Mouse (Mus musculus) liver, postnatal 0 days (tissue): Measurements from ENCODE around the gene Epha4. TPM values are rescaled to one million over a fixed set of nuclear protein-coding genes. Genes with fewer than 3 reads are reported as not detected.

ENCODE experiments used
- ATAC-seq: fragments of 200-750 bp; cut with Nextera tagmentation; 2 replicates; pipeline ENCODE4 v1.8.0; 2017; ENCODE audit warnings: mild to moderate bottlenecking, moderate library complexity
- DNase-seq: peaks from one replicate; pipeline ENCODE4 v3.0.0-alpha.2; 2016
- H3K27ac ChIP-seq: fragments of 300-500 bp; sonication (generic); 2 replicates; pipeline ENCODE4 v1.5.1; 2014; ENCODE audit warnings: antibody characterized with exemption, moderate library complexity, mild to moderate bottlenecking, low read depth
- H3K27me3 ChIP-seq: fragments of 300-500 bp; sonication (generic); 2 replicates; pipeline ENCODE4 v1.6.1; 2014; ENCODE audit warnings: low read length, control low read depth, mixed read lengths; ENCODE audit not compliant: insufficient read depth
- H3K36me3 ChIP-seq: fragments of 300-500 bp; sonication (generic); replicated peaks from 2 replicates; pipeline ENCODE4 v1.6.1; 2014; ENCODE audit warnings: mild to moderate bottlenecking, control low read depth, low read length, moderate library complexity, mixed read lengths; ENCODE audit not compliant: insufficient read depth
- H3K4me1 ChIP-seq: fragments of 300-500 bp; sonication (generic); 2 replicates; pipeline ENCODE4 v1.6.1; 2014; ENCODE audit warnings: antibody characterized with exemption, mild to moderate bottlenecking, control low read depth; ENCODE audit not compliant: insufficient read depth
- H3K4me2 ChIP-seq: fragments of 300-500 bp; sonication (generic); 2 replicates; pipeline ENCODE4 v1.6.1; 2014; ENCODE audit warnings: low read depth, mild to moderate bottlenecking, low read length, moderate library complexity, mixed read lengths
- H3K4me3 ChIP-seq: fragments of 300-500 bp; sonication (generic); 2 replicates; pipeline ENCODE4 v1.5.1; 2014; ENCODE audit warnings: low read depth, low read length
- H3K9ac ChIP-seq: fragments of 300-500 bp; sonication (generic); replicated peaks from 2 replicates; pipeline ENCODE4 v1.6.1; 2014; ENCODE audit warnings: mild to moderate bottlenecking, moderate library complexity
- H3K9me3 ChIP-seq: fragments of 300-500 bp; sonication (generic); 2 replicates; pipeline ENCODE4 v1.6.1; 2016; ENCODE audit warnings: mild to moderate bottlenecking, control low read depth, low read length, mixed read lengths
- CTCF ChIP-seq: sonication (generic); IDR thresholded peaks from 2 replicates; pipeline ENCODE4 v1.5.1; 2016; ENCODE audit warnings: antibody characterized with exemption, low read depth
- EP300 ChIP-seq: IDR thresholded peaks from 2 replicates; pipeline ENCODE4 v1.6.1; 2016; ENCODE audit warnings: antibody characterized with exemption, low read depth, mild to moderate bottlenecking
- WGBS: fragments of 180-500 bp; shearing (Covaris S2); extraction: QIAGEN DNeasy Blood & Tissue Kit; methylation state at CpG from one replicate; pipeline ENCODE4 v1.1.7; 2014; ENCODE audit not compliant: insufficient replicate concordance; 5-methylcytosine and 5-hydroxymethylcytosine counted together
- polyA plus RNA-seq: library from polyadenylated mRNA; unstranded; fragments of >200 nt; fragmentation: Nextera tagmentation; extraction: Ambion mirVana; gene quantifications from 2 replicates; pipeline ENCODE4 v1.2.1, GENCODE M21; 2015

Gene Epha4
- polyA plus RNA-seq, 1 experiment from 2014 or later, result 0.51 TPM

DNA sequence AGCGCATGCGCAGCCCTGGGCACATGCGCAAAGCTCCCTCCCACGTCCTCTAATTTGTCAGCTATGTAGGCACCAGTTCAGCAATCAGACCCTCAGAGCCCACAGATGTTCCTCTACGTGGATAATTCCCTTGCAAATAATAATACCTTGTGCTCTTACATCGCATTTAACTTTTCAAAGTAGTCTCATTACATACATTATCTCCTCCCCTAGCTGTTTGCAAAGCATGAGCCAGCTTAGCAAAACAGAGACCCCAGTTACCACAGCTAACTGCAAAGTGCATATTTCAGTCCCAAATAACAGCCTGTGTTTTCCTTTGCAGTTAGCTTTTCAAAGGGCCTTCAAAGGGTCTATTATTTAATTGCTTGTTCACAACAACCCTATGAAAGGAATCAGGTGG lies 123.3 kb downstream of the Epha4 start:
- ATAC-seq, result no peak
- H3K4me1 ChIP-seq, result no peaks in the 10 kb centered on the region
- DNase-seq, result no peak
- H3K27me3 ChIP-seq, result no peaks in the 10 kb centered on the region
- no peak for TF ChIP-seq CTCF
- no peak for TF ChIP-seq EP300
- H3K4me2 ChIP-seq, result no peak overlapping the region
- 77% methylated on average over 6 of the region's 6 CpGs for WGBS
- no peaks in the 10 kb centered on the region for H3K36me3 ChIP-seq
- H3K4me3 ChIP-seq, result no peak overlapping the region
- H3K9ac ChIP-seq, result no peak overlapping the region
- no peak overlapping the region for H3K27ac ChIP-seq
- no peaks in the 10 kb centered on the region for H3K9me3 ChIP-seq

DNA sequence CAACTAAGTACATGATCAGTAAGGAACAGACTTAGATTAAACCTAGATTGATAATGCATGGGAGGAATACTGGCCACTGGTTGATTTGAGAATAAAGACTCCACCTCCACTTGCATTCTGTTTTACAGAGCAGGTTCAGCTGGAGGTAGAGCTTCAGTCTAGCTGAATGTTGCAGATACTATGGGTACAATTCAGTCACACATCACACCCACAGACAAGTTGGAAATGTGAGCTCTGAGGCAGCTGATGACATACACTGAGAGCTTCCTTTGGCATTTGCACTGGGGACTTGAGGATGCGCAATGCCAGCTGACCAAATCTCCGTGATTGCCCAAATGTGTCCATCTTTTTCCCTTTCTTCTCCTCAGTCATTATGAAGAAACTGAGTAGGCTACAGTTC lies 125.8 kb downstream of the Epha4 start:
- no peaks in the 10 kb centered on the region for H3K36me3 ChIP-seq
- H3K9ac ChIP-seq, result no peak overlapping the region
- H3K9me3 ChIP-seq, result no peaks in the 10 kb centered on the region
- H3K27ac ChIP-seq, result no peak overlapping the region
- H3K27me3 ChIP-seq, result no peaks in the 10 kb centered on the region
- WGBS, result 88% methylated on average over 2 of the region's 2 CpGs
- ATAC-seq (no peak), DNase-seq (no peak)
- H3K4me2 ChIP-seq, result no peak overlapping the region
- no peaks in the 10 kb centered on the region for H3K4me1 ChIP-seq
- TF ChIP-seq EP300, result no peak
- TF ChIP-seq CTCF, result no peak
- no peak overlapping the region for H3K4me3 ChIP-seq

DNA sequence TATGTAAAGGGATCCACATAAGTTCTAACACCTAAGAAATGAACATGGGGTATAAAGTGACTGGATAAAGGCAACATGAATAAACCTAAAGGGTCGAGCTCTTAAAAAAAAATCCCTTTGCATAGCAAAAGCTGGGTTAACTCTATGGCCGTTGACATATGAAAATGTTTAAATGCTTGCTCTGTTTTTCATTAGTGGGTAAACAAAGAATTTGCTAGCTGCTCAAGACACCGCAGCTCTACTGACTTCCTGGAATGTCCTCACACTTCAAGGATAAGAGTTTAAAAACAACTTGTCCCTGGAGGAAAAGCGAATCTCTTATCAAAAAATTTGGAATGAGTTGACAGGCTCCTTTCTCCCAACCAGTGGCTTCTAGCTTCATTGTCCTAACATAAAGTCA lies 126.3 kb downstream of the Epha4 start:
- H3K9ac ChIP-seq, result no peak overlapping the region
- ATAC-seq, result no peak
- no peak overlapping the region for H3K27ac ChIP-seq
- DNase-seq, result no peak
- no peaks in the 10 kb centered on the region for H3K4me1 ChIP-seq
- no peak for TF ChIP-seq EP300
- H3K36me3 ChIP-seq, result no peaks in the 10 kb centered on the region
- no peaks in the 10 kb centered on the region for H3K9me3 ChIP-seq
- H3K4me2 ChIP-seq, result no peak overlapping the region
- H3K4me3 ChIP-seq, result no peak overlapping the region
- 56% methylated on average over 4 of the region's 4 CpGs for WGBS
- H3K27me3 ChIP-seq, result no peaks in the 10 kb centered on the region

DNA sequence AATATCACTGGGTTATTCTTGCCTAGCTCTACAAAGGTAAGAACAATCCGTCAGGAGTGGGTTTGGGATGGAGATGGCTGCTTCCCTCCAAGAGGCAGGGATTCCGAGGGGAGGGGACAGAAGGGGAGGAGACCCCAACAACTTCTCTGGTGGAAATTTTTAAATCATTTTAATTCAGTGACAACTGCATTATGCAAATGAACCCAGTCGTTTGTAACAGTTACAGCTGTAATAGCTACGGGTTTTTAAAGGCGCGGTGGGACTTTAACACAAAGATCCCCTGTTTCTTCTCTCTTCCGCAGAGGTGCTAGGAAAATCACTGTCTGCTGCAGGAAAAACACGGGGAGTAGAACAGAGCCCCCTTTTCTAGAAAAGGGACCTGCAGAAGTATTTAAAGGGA lies 129.3 kb downstream of the Epha4 start:
- TF ChIP-seq EP300 (no peak), CTCF (no peak)
- DNase-seq, result no peak
- 78% methylated on average over 8 of the region's 8 CpGs for WGBS
- H3K4me2 ChIP-seq, result no peak overlapping the region
- H3K27ac ChIP-seq, result no peak overlapping the region
- H3K9ac ChIP-seq, result no peak overlapping the region
- no peaks in the 10 kb centered on the region for H3K27me3 ChIP-seq
- H3K9me3 ChIP-seq, result no peaks in the 10 kb centered on the region
- H3K4me3 ChIP-seq, result no peak overlapping the region
- no peaks in the 10 kb centered on the region for H3K4me1 ChIP-seq
- no peaks in the 10 kb centered on the region for H3K36me3 ChIP-seq
- no peak for ATAC-seq

DNA sequence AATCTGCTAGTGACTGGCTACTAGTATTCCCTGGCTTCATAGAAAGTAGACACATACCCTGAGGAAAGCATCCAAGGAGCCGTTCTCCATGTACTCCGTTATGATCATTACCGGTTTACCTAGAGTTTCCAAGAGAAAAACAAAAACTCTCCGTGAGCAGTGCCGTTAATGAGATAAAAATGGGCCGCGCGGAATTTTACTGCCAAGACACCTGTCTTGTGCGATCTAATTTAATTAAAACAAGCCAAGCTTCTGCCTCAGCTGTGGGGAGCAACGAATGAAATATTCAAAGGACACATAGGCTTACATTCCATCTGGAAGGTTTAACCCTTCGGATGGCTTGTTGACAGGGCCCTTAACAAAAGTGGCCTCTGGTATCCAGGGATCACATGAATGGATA lies 131.4 kb downstream of the Epha4 start:
- DNase-seq (no peak), ATAC-seq (no peak)
- Histone ChIP-seq H3K27ac (no peak overlapping the region), H3K4me2 (no peak overlapping the region), H3K4me3 (no peak overlapping the region), H3K36me3 (no peaks in the 10 kb centered on the region), H3K4me1 (no peaks in the 10 kb centered on the region), H3K27me3 (no peaks in the 10 kb centered on the region), H3K9ac (no peak overlapping the region), H3K9me3 (no peaks in the 10 kb centered on the region)
- TF ChIP-seq EP300, result no peak
- no peak for TF ChIP-seq CTCF
- 86% methylated on average over 11 of the region's 11 CpGs for whole genome bisulfite sequencing

- Histone ChIP-seq H3K27ac (no peak overlapping the region), H3K4me2 (no peak overlapping the region), H3K4me1 (no peaks in the 10 kb centered on the region), H3K36me3 (no peaks in the 10 kb centered on the region), H3K9me3 (no peaks in the 10 kb centered on the region), H3K27me3 (no peaks in the 10 kb centered on the region), H3K4me3 (no peak overlapping the region), H3K9ac (no peak overlapping the region)
- ATAC-seq, result no peak
- TF ChIP-seq CTCF (no peak), EP300 (no peak)
- no peak for DNase-seq
- 88% methylated on average over 8 of the region's 8 CpGs for WGBS
Measured at GRCm38 (mm10) chr1:77377550-77377980, 137.3 kb downstream of the Epha4 start.

GRCm38 (mm10) chr1:77374054-77374453 lies 140.8 kb downstream of the Epha4 start:
- H3K9me3 ChIP-seq, result no peaks in the 10 kb centered on the region
- TF ChIP-seq CTCF (no peak), EP300 (no peak)
- WGBS, result 64% methylated on average over 4 of the region's 5 CpGs
- no peak overlapping the region for H3K4me3 ChIP-seq
- no peak overlapping the region for H3K4me2 ChIP-seq
- ATAC-seq (no peak), DNase-seq (no peak)
- no peaks in the 10 kb centered on the region for H3K27me3 ChIP-seq
- no peaks in the 10 kb centered on the region for H3K36me3 ChIP-seq
- H3K9ac ChIP-seq, result no peak overlapping the region
- H3K27ac ChIP-seq, result no peak overlapping the region
- H3K4me1 ChIP-seq, result no peaks in the 10 kb centered on the region; the same call in 1 of the 2 replicates
